Mouse (Mus musculus) kidney, adult 2 months (tissue): Measurements from ENCODE around the gene Vps45.

ENCODE experiments used
- CTCF ChIP-seq: fragments of 200-500 bp; conservative IDR thresholded peaks from 2 replicates; pipeline ENCODE4 v1.5.1; 2011; ENCODE audit warnings: low read depth, mild to moderate bottlenecking, control low read depth, low read length, moderate library complexity, mixed read lengths; ENCODE audit not compliant: insufficient read depth, insufficient read length
- POLR2A ChIP-seq: fragments of 200-500 bp; IDR thresholded peaks from one replicate; pipeline ENCODE4 v1.6.1; 2011; ENCODE audit warnings: low read depth, low read length, control low read depth

DNA sequence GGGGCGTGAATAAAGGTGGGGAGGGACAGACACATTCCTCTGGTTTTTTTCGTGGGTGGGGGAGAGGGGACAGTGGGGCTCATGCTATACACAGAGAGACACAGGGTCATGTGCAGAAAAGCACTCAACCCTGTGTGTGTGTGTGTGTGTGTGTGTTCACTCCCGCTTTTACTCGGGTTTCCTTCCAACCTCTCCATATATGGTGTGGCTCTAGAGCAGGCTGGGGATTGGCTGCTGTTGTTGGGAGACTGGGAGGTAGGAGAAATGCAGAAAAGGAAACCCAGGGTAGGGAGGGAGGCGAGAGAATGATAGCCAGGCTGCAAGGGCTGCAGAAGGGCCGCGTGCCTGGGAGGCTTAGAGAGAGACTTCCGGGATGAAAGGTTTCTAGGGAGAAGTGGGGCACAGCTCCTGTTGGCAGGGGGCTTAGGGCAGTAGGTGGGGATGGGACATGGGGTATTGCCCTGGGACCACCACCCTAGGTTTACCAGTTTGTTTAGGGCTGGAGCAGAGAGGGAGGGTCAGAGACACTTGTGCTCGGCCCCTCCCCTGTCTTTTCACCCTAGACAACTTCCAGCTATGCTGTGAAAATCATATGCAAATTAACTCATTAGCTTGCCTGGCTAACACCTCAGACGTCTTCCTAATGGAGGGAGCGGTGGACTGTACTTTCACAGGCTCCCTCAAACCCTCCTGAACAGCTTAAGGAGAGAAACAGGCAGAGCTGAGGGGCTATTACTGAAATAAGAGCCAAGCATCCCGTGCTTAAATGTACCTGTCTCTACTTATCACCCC, 72.9 kb downstream of the Vps45 start:
- no peak for TF ChIP-seq CTCF
- no peak for TF ChIP-seq POLR2A
